Mouse (Mus musculus) lung, embryonic 14.5 days (tissue): ENCODE measurements around the gene Slfn8. TPM values are rescaled to one million over a fixed set of nuclear protein-coding genes. Genes with fewer than 3 reads are reported as not detected.

Experiments
- ATAC-seq: fragments of 200-750 bp; cut with Nextera tagmentation; 2 replicates; pipeline ENCODE4 v1.8.0; 2017; ENCODE audit warnings: mild to moderate bottlenecking, moderate TSS enrichment, moderate library complexity; ENCODE audit not compliant: insufficient read depth
- DNase-seq: peaks from one replicate; pipeline ENCODE4 v3.0.0-alpha.2; 2015
- H3K27ac ChIP-seq: fragments of 300-500 bp; sonication (generic); 2 replicates; pipeline ENCODE4 v1.5.1; 2014; ENCODE audit warnings: low read depth, mild to moderate bottlenecking, moderate library complexity
- H3K27me3 ChIP-seq: fragments of 300-500 bp; sonication (generic); 2 replicates; pipeline ENCODE4 v1.6.1; 2014; ENCODE audit warnings: low read length, control low read depth; ENCODE audit not compliant: insufficient read depth
- H3K36me3 ChIP-seq: fragments of 300-500 bp; sonication (generic); 2 replicates; pipeline ENCODE4 v1.6.1; 2014; ENCODE audit warnings: control low read depth; ENCODE audit not compliant: insufficient read depth
- H3K4me1 ChIP-seq: fragments of 300-500 bp; sonication (generic); 2 replicates; pipeline ENCODE4 v1.6.1; 2014; ENCODE audit warnings: antibody characterized with exemption, control low read depth; ENCODE audit not compliant: insufficient read depth
- H3K4me2 ChIP-seq: fragments of 300-500 bp; sonication (generic); 2 replicates; pipeline ENCODE4 v1.6.1; 2014; ENCODE audit warnings: mild to moderate bottlenecking
- H3K4me3 ChIP-seq: fragments of 300-500 bp; sonication (generic); 2 replicates; pipeline ENCODE4 v1.5.1; 2014; ENCODE audit warnings: low read depth, low read length
- H3K9ac ChIP-seq: fragments of 300-500 bp; sonication (generic); 2 replicates; pipeline ENCODE4 v1.6.1; 2014
- H3K9me3 ChIP-seq: fragments of 300-500 bp; sonication (generic); 2 replicates; pipeline ENCODE4 v1.6.1; 2016; ENCODE audit warnings: low read depth, low read length, control low read depth
- CTCF ChIP-seq: IDR thresholded peaks from 2 replicates; pipeline ENCODE4 v1.5.1; 2016; ENCODE audit warnings: antibody characterized with exemption, low read depth
- WGBS: fragments of 180-500 bp; shearing (Covaris S2); extraction: QIAGEN DNeasy Blood & Tissue Kit; methylation state at CpG from one replicate; pipeline ENCODE4 v1.1.7; 2014; 5-methylcytosine and 5-hydroxymethylcytosine counted together
- polyA plus RNA-seq: library from polyadenylated mRNA; unstranded; fragments of >200 nt; fragmentation: Nextera tagmentation; extraction: Ambion mirVana; gene quantifications from 2 replicates; pipeline ENCODE4 v1.2.1, GENCODE M21; 2014

Slfn8 gene
- polyA plus RNA-seq, result 0.55 and 0.75 TPM in 2 replicates

DNA sequence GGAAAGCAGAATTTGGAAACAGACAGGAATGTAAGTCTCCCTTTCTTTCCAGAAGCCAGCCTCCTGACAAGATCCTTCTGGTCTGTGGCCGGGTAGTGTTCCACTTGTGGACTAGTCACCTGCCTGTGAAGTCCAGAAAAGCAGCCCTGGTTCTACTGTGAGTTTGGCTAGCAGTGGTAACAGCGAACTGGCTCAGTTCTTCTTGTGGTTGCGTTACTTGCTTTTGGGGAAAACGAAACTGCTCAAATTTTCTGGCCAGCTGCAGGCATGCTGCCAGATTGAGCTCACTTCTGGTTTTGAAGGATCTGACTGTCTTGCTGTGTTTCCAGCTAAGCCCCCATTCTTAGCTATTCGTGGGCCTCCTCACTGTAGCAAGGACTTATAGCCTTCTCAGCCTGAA, at the start of gene Slfn8:
Gene Slfn8 (minus strand): TSS at position 190 of the 400 bp plus-strand sequence.
- DNase-seq (peak; percentile 52), ATAC-seq (no peak)
- TF ChIP-seq CTCF, result no peak
- Histone ChIP-seq H3K27ac (no peak within 1 kb of the TSS), H3K4me2 (no peak within 1 kb of the TSS), H3K27me3 (no peaks in the 10 kb centered on the region), H3K9me3 (no peaks in the 10 kb centered on the region), H3K36me3 (no peaks in the 10 kb centered on the region), H3K4me1 (no peaks in the 10 kb centered on the region), H3K9ac (no peak within 1 kb of the TSS), H3K4me3 (no peak within 1 kb of the TSS)
- 64% methylated on average over 5 of the region's 5 CpGs for WGBS

DNA sequence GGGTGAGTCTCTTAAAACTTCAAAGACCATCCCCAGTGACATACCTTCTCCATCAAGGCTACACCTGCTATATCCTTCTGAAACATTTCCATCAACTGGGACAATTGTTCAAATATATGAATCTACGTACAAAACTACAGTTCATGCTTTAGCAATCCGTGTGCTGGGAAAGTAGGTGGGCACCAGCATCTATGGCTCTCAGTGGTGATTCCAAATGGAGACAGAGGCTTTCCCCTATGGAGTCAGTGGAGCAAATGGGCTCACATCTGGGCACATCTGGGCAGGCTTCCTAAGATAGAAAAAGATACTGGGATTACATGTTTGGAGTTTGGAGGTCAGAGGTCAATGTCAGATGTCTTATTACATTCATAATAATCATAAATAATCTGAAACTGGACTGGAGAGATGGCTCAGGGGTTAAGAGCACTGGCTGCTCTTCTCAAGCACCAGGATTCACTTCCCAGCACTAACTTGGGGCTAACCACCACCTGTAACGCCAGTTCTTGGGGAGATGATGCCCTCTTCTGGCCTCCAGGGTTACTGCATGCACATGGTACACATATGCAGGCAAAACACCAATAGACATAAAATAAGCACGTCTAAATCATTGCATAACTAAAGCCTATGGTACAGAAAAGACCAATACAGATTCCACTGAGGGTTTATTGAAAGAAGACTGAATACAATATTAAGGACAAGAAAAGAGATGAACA, 47.5 kb upstream of the Slfn8 start:
- Histone ChIP-seq H3K4me2 (no peak overlapping the region), H3K9me3 (no peaks in the 10 kb centered on the region), H3K4me3 (no peak overlapping the region), H3K4me1 (no peaks in the 10 kb centered on the region), H3K27ac (no peak overlapping the region), H3K36me3 (no peaks in the 10 kb centered on the region), H3K9ac (no peak overlapping the region), H3K27me3 (no peaks in the 10 kb centered on the region)
- 0 out of 2 replicates have a peak, but pooled peaks have one; percentile 13 for TF ChIP-seq CTCF
- ATAC-seq (no peak), DNase-seq (no peak)
- WGBS, result 76% methylated on average over 4 of the region's 4 CpGs

DNA sequence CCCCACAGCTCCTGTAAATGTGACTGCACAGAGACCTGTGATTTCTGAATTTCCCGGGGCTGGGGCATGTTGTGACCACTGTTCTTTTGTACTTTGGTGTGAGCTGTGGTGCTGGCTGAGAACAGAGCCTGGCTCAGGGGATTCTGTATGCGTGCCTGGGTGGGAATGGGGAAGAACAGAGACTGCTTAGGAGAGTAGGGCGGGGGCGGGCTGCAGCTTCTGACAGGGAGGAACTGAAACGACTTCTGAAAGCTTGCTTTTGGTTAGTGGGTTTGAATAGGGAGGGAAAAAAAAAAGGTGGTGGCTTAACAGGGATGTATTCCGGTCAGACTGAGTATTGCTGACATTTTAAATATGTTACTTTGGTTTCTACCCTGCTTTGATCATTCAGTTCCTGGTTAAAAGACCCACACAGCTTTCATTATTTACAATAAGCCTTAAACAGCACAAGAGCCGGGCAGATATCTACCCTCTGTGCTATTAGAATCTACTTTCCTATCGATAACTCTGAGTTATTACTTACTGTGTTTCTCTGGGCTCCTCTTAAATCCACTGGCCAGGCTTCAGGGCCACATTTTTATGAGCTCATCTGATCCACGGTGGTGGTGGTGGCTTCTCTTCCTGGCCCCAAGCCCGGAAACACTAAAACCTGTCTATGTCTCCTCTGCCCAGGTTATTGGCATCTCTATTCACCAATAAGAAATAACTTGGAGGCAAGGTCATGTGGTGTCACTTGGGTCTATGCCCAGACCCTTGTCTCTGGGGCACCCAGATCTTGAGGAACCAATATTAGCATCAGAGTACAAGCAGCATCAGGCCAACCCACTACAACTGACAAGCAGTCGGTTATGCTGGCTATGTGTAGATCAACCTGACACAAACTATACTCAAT, 46.3 kb upstream of the Slfn8 start:
- Histone ChIP-seq H3K4me3 (no peak overlapping the region), H3K4me2 (no peak overlapping the region), H3K36me3 (no peaks in the 10 kb centered on the region), H3K4me1 (no peaks in the 10 kb centered on the region), H3K27ac (no peak overlapping the region), H3K9ac (no peak overlapping the region; the same call in 1 of the 2 replicates), H3K9me3 (no peaks in the 10 kb centered on the region), H3K27me3 (no peaks in the 10 kb centered on the region)
- 44% methylated on average over 11 of the region's 11 CpGs for WGBS
- TF ChIP-seq CTCF, result no peak
- ATAC-seq (no peak), DNase-seq (no peak)

- Histone ChIP-seq H3K9ac (no peak overlapping the region), H3K27me3 (no peaks in the 10 kb centered on the region), H3K36me3 (no peaks in the 10 kb centered on the region), H3K27ac (no peak overlapping the region), H3K4me1 (no peaks in the 10 kb centered on the region), H3K9me3 (no peaks in the 10 kb centered on the region), H3K4me3 (no peak overlapping the region), H3K4me2 (no peak overlapping the region)
- 16% methylated on average over 6 of the region's 6 CpGs for WGBS
- TF ChIP-seq CTCF, result no peak
- ATAC-seq (no peak), DNase-seq (no peak)
Measured at GRCm38 (mm10) chr11:83065441-83066344, 45.1 kb upstream of the Slfn8 start.

GRCm38 (mm10) chr11:83064946-83065345, 44.3 kb upstream of the Slfn8 start, which contains the start of gene Slfn2:
Gene Slfn2, plus strand, starts transcription at chr11:83065112.
- no peak within 1 kb of the TSS for H3K4me2 ChIP-seq
- DNase-seq (no peak), ATAC-seq (no peak)
- no peaks in the 10 kb centered on the region for H3K36me3 ChIP-seq
- no peak for TF ChIP-seq CTCF
- no peaks in the 10 kb centered on the region for H3K4me1 ChIP-seq
- no peaks in the 10 kb centered on the region for H3K9me3 ChIP-seq
- no peaks in the 10 kb centered on the region for H3K27me3 ChIP-seq
- WGBS, result 82% methylated on average over 2 of the region's 2 CpGs
- H3K4me3 ChIP-seq, result no peak within 1 kb of the TSS
- no peak within 1 kb of the TSS for H3K27ac ChIP-seq
- H3K9ac ChIP-seq, result no peak within 1 kb of the TSS

DNA sequence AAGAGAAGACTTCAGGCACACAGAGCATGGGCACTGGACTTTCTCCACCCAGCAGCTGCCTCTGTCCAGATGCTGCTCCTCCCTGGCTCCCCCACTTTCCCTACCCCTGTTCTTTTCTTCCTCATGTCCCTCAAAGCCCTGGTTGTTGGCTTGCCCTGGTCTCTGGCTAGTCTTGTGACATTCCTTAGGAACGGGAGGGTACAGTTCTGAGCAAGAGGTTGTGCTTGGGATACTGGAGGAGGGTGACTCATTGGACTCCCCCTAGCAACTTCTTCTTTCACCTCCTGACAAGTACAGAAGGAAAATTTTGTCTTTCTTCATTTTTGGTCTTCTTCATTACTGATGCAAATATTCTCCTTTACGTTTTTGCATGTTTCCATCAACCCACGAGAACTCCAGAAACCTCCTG, 43.3 kb upstream of the Slfn8 start:
- Histone ChIP-seq H3K4me1 (no peaks in the 10 kb centered on the region), H3K27ac (no peak overlapping the region), H3K9ac (no peak overlapping the region), H3K4me3 (no peak overlapping the region), H3K9me3 (no peaks in the 10 kb centered on the region), H3K36me3 (no peaks in the 10 kb centered on the region), H3K4me2 (no peak overlapping the region), H3K27me3 (no peaks in the 10 kb centered on the region)
- no peak for DNase-seq
- TF ChIP-seq CTCF, result no peak
- WGBS, result 47% methylated on average over 3 of the region's 3 CpGs
- no peak for ATAC-seq
